Mouse (Mus musculus): Measurements from ENCODE around the gene Hivep2. TPM values are rescaled to one million over a fixed set of nuclear protein-coding genes. Genes with fewer than 3 reads are reported as not detected.

The Hivep2 gene
- polyA plus RNA-seq, 1 experiment: 0.47 TPM

- Histone ChIP-seq H3K36me3 (replicated peaks; ENCODE audit: low read length) (no peaks in the 10 kb centered on the region), H3K4me1 (no peaks in the 10 kb centered on the region), H3K9me3 (no peaks in the 10 kb centered on the region), H3K27me3 (replicated peaks) (peaks cover 10% of the 10 kb centered on the region), H3K4me3 (replicated peaks) (no peak overlapping the region)
- TF ChIP-seq FLI1 (IDR thresholded peaks at IDR 0.05; ENCODE audit: low read length) (no peak), GATA1 (IDR thresholded peaks at IDR 0.05; ENCODE audit: borderline replicate concordance, low read length) (no peak)
These were observed 223.2 kb downstream of the Hivep2 start for GRCm38 (mm10) chr10:14189050-14189449.

GRCm38 (mm10) chr10:14191202-14191601 lies 225.3 kb downstream of the Hivep2 start:
- no peaks in the 10 kb centered on the region for H3K4me1 ChIP-seq
- H3K9me3 ChIP-seq: no peaks in the 10 kb centered on the region
- peaks cover 6% of the 10 kb centered on the region for H3K27me3 ChIP-seq (replicated peaks)
- H3K4me3 ChIP-seq (replicated peaks): no peak overlapping the region
- TF ChIP-seq FLI1 (IDR thresholded peaks at IDR 0.05; ENCODE audit: low read length): no peak
- no peak for TF ChIP-seq GATA1 (IDR thresholded peaks at IDR 0.05; ENCODE audit: borderline replicate concordance, low read length)
- H3K36me3 ChIP-seq (replicated peaks; ENCODE audit: low read length): no peaks in the 10 kb centered on the region

- no peak overlapping the region for H3K4me3 ChIP-seq (replicated peaks)
- no peaks in the 10 kb centered on the region for H3K36me3 ChIP-seq (replicated peaks; ENCODE audit: low read length)
- H3K27me3 ChIP-seq (replicated peaks): peaks cover 4% of the 10 kb centered on the region
- no peak for TF ChIP-seq FLI1 (IDR thresholded peaks at IDR 0.05; ENCODE audit: low read length)
- no peak for TF ChIP-seq GATA1 (IDR thresholded peaks at IDR 0.05; ENCODE audit: borderline replicate concordance, low read length)
- no peaks in the 10 kb centered on the region for H3K4me1 ChIP-seq
- H3K9me3 ChIP-seq: no peaks in the 10 kb centered on the region
These were observed 226.3 kb downstream of the Hivep2 start for GRCm38 (mm10) chr10:14192156-14192555.

- H3K4me3 ChIP-seq (replicated peaks): no peak overlapping the region
- no peaks in the 10 kb centered on the region for H3K4me1 ChIP-seq
- H3K9me3 ChIP-seq: no peaks in the 10 kb centered on the region
- H3K36me3 ChIP-seq (replicated peaks; ENCODE audit: low read length): no peaks in the 10 kb centered on the region
- no peak for TF ChIP-seq GATA1 (IDR thresholded peaks at IDR 0.05; ENCODE audit: borderline replicate concordance, low read length)
- no peak for TF ChIP-seq FLI1 (IDR thresholded peaks at IDR 0.05; ENCODE audit: low read length)
- H3K27me3 ChIP-seq (replicated peaks): peaks cover 4% of the 10 kb centered on the region
These were observed 227.8 kb downstream of the Hivep2 start for GRCm38 (mm10) chr10:14193702-14194101.

GRCm38 (mm10) chr10:14195778-14196650 lies 230.1 kb downstream of the Hivep2 start:
- peaks cover 7% of the 10 kb centered on the region for H3K27me3 ChIP-seq (replicated peaks)
- no peak overlapping the region for H3K4me3 ChIP-seq (replicated peaks)
- no peaks in the 10 kb centered on the region for H3K36me3 ChIP-seq (replicated peaks; ENCODE audit: low read length)
- no peaks in the 10 kb centered on the region for H3K9me3 ChIP-seq
- no peaks in the 10 kb centered on the region for H3K4me1 ChIP-seq
- TF ChIP-seq GATA1 (IDR thresholded peaks at IDR 0.05; ENCODE audit: borderline replicate concordance, low read length) (no peak), FLI1 (IDR thresholded peaks at IDR 0.05; ENCODE audit: low read length) (no peak)

- H3K4me1 ChIP-seq: no peaks in the 10 kb centered on the region
- H3K36me3 ChIP-seq (replicated peaks; ENCODE audit: low read length): no peaks in the 10 kb centered on the region
- H3K4me3 ChIP-seq (replicated peaks): no peak overlapping the region
- no peaks in the 10 kb centered on the region for H3K9me3 ChIP-seq
- no peak for TF ChIP-seq GATA1 (IDR thresholded peaks at IDR 0.05; ENCODE audit: borderline replicate concordance, low read length)
- TF ChIP-seq FLI1 (IDR thresholded peaks at IDR 0.05; ENCODE audit: low read length): no peak
- peaks cover 9% of the 10 kb centered on the region for H3K27me3 ChIP-seq (replicated peaks)
These were observed 230.9 kb downstream of the Hivep2 start for GRCm38 (mm10) chr10:14196785-14197184.

- H3K4me3 ChIP-seq (replicated peaks): no peak overlapping the region
- no peak for TF ChIP-seq GATA1 (IDR thresholded peaks at IDR 0.05; ENCODE audit: borderline replicate concordance, low read length)
- TF ChIP-seq FLI1 (IDR thresholded peaks at IDR 0.05; ENCODE audit: low read length): no peak
These were observed 231.4 kb downstream of the Hivep2 start for GRCm38 (mm10) chr10:14197261-14197660.

GRCm38 (mm10) chr10:14199332-14199731 lies 233.5 kb downstream of the Hivep2 start:
- no peaks in the 10 kb centered on the region for H3K4me1 ChIP-seq

More at GRCm38 (mm10) chr10:14197261-14197660, 231.4 kb downstream of the Hivep2 start:
- Histone ChIP-seq H3K36me3 (replicated peaks; ENCODE audit: low read length) (no peaks in the 10 kb centered on the region), H3K9me3 (no peaks in the 10 kb centered on the region), H3K4me1 (no peaks in the 10 kb centered on the region), H3K27me3 (replicated peaks) (peaks cover 10% of the 10 kb centered on the region)

GRCm38 (mm10) chr10:14200310-14200709 lies 234.4 kb downstream of the Hivep2 start:
- Histone ChIP-seq H3K4me1 (no peaks in the 10 kb centered on the region), H3K27me3 (replicated peaks) (peaks cover 6% of the 10 kb centered on the region), H3K36me3 (replicated peaks; ENCODE audit: low read length) (no peaks in the 10 kb centered on the region), H3K4me3 (replicated peaks) (no peak overlapping the region), H3K9me3 (no peaks in the 10 kb centered on the region)
- no peak for TF ChIP-seq GATA1 (IDR thresholded peaks at IDR 0.05; ENCODE audit: borderline replicate concordance, low read length)
- TF ChIP-seq FLI1 (IDR thresholded peaks at IDR 0.05; ENCODE audit: low read length): no peak

More at GRCm38 (mm10) chr10:14199332-14199731, 233.5 kb downstream of the Hivep2 start:
- Histone ChIP-seq H3K9me3 (no peaks in the 10 kb centered on the region), H3K4me3 (replicated peaks) (no peak overlapping the region), H3K27me3 (replicated peaks) (peaks cover 6% of the 10 kb centered on the region), H3K36me3 (replicated peaks; ENCODE audit: low read length) (no peaks in the 10 kb centered on the region)
- TF ChIP-seq FLI1 (IDR thresholded peaks at IDR 0.05; ENCODE audit: low read length) (no peak), GATA1 (IDR thresholded peaks at IDR 0.05; ENCODE audit: borderline replicate concordance, low read length) (no peak)

Other genes starting within 250 kb of the Hivep2 start
- gene Aig1, start 97.1 kb upstream of the Hivep2 start, polyA plus RNA-seq (2012; ENCODE audit: insufficient read depth, low replicate concordance): 1.6 and 5.7 TPM in 2 replicates